Mouse (Mus musculus): ENCODE data around the gene Slco2b1. TPM values are rescaled to one million over a fixed set of nuclear protein-coding genes. Genes with fewer than 3 reads are reported as not detected.

The Slco2b1 gene
- total RNA-seq, 2 experiments from 2014 or later = 6.4 to 7.5 TPM

Other genes with a start within 250 kb of the Slco2b1 start
- under 1 TPM in 1 of 2 experiments, not detected in 1; 0.38 TPM for gene Klhl35, start 245.3 kb downstream of the Slco2b1 start, total RNA-seq (2021)
- gene Rps3, start 227.6 kb downstream of the Slco2b1 start, total RNA-seq (2021) = 100 to 1,000 TPM; 262 to 278 TPM
- gene Arrb1, start 175.9 kb downstream of the Slco2b1 start, total RNA-seq (2021) = 10 to 100 TPM; 14.3 to 15.2 TPM
- 10 to 100 TPM; 38.7 to 43.2 TPM for gene Tpbgl, start 84.2 kb downstream of the Slco2b1 start, total RNA-seq (2021)
- under 1 TPM in 1 of 2 experiments, not detected in 1; 0.31 TPM for gene Olfr520, start 18.9 kb upstream of the Slco2b1 start, total RNA-seq (2021)
- not detected for gene Olfr521, start 52.2 kb upstream of the Slco2b1 start, total RNA-seq (2021)
- 1 to 10 TPM; 2.9 to 3.3 TPM for gene Neu3, start 117.1 kb upstream of the Slco2b1 start, total RNA-seq (2021)
- 1 to 10 TPM in 1 of 2 experiments, under 1 TPM in 1; 0.47 to 1.4 TPM for gene Xrra1, start 147.8 kb upstream of the Slco2b1 start, total RNA-seq (2021)
- gene Spcs2, start 152.1 kb upstream of the Slco2b1 start, total RNA-seq (2021) = 10 to 100 TPM; 45.4 to 58.1 TPM

Measured in gastrocnemius, postnatal 14 days (tissue).